Mouse (Mus musculus) myocyte (in vitro differentiated cells): Measurements from ENCODE around the gene Kiss1r.
"Not testable (repeated sequence)": the region's sequence is repeated elsewhere in the genome, so short reads cannot be mapped to it uniquely, and the experiment has no call there.

Experiments used
- CEBPB ChIP-seq: IDR thresholded peaks from 2 replicates; pipeline ENCODE4 v1.6.1; 2011; ENCODE audit warnings: mild to moderate bottlenecking, moderate library complexity; ENCODE audit not compliant: poor library complexity, insufficient read depth, severe bottlenecking
- E2F4 ChIP-seq: IDR thresholded peaks from one replicate; pipeline ENCODE4 v1.6.1; 2011; ENCODE audit warnings: mild to moderate bottlenecking, control low read depth, moderate library complexity; ENCODE audit not compliant: insufficient read depth
- MAX ChIP-seq: IDR thresholded peaks from one replicate; pipeline ENCODE4 v1.6.1; 2011; ENCODE audit warnings: low read depth, mild to moderate bottlenecking, control low read depth
- MYOD1 ChIP-seq, 3 experiments: IDR thresholded peaks; one replicate each; pipeline ENCODE4 v1.6.1; 2011; ENCODE audit warnings: control low read depth in 2 of 3, low read depth in 2 of 3, mild to moderate bottlenecking in 2 of 3, moderate library complexity in 1 of 3; ENCODE audit not compliant: insufficient read length in 2 of 3, control insufficient read depth in 1 of 3
- MYOG ChIP-seq, 3 experiments: IDR thresholded peaks; one replicate each; pipeline ENCODE4 v1.6.1; 2011; ENCODE audit warnings: control low read depth in 2 of 3, low read depth in 2 of 3, mild to moderate bottlenecking in 2 of 3; ENCODE audit not compliant: insufficient read length in 2 of 3, control insufficient read depth in 1 of 3, insufficient read depth in 1 of 3
- POLR2A ChIP-seq: IDR thresholded peaks from one replicate; pipeline ENCODE4 v1.6.1; 2011; ENCODE audit warnings: low read depth, mild to moderate bottlenecking, control low read depth, moderate library complexity; ENCODE audit not compliant: insufficient read length
- POLR2AphosphoS2 ChIP-seq: IDR thresholded peaks from one replicate; pipeline ENCODE4 v1.6.1; 2011; ENCODE audit warnings: low read depth, control low read depth; ENCODE audit not compliant: insufficient read length
- REST ChIP-seq: IDR thresholded peaks from one replicate; pipeline ENCODE4 v1.6.1; 2011; ENCODE audit warnings: mild to moderate bottlenecking, control low read depth, moderate library complexity; ENCODE audit not compliant: insufficient read depth, insufficient read length
- SRF ChIP-seq: IDR thresholded peaks from one replicate; pipeline ENCODE4 v1.6.1; 2011; ENCODE audit warnings: low read depth; ENCODE audit not compliant: control insufficient read depth, insufficient read length
- TCF12 ChIP-seq: IDR thresholded peaks from one replicate; pipeline ENCODE4 v1.6.1; 2011; ENCODE audit warnings: mild to moderate bottlenecking, control low read depth; ENCODE audit not compliant: poor library complexity, insufficient read depth, severe bottlenecking
- USF1 ChIP-seq: IDR thresholded peaks from one replicate; pipeline ENCODE4 v1.6.1; 2011; ENCODE audit warnings: low read depth, mild to moderate bottlenecking, control low read depth, moderate library complexity

DNA sequence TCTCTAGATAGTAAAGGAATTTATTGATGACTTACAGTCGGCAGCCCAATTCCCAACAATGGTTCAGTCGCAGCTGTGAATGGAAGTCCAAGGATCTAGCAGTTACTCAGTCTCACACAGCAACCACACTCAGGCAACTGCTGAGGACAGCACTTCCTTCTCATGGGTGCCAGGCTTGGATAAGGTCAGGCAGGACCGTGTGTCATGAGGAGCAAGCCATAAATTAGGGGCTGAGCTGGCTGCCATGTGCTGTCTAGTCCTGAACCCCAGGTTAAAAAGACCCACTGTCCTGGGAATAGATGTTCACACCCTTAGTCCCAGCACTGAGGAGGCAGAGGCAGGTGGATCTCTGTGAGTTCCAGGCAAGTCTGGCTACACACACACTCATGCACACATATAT, 31.8 kb upstream of the Kiss1r start:
- TF ChIP-seq POLR2A; MYOG (IDR thresholded peaks at IDR 0.05; ENCODE audit: control insufficient read depth in 1 of 3, insufficient read depth in 1 of 3, insufficient read length in 2 of 3, low read depth in 2 of 3); MAX; TCF12; POLR2AphosphoS2; USF1; MYOD1 (IDR thresholded peaks at IDR 0.05; ENCODE audit: control insufficient read depth in 1 of 3, insufficient read length in 2 of 3, low read depth in 2 of 3); E2F4; CEBPB; REST; SRF: not testable (repeated sequence)
